In genomic region chr1:144151401-144152183, GRCm38 (mm10) we compare ENCODE assay signal across 15 mouse cellular contexts. TPM values are rescaled to one million over a fixed set of nuclear protein-coding genes. Genes with fewer than 3 reads are reported as not detected.
DNase-seq lines count a peak whose midpoint lies in the region; ATAC-seq lines count a peak whose summit lies in the region.
"Had no signal": no experiment of that assay in that cellular context is flagged by ENCODE, and none has a peak within 500 bp of the region (broad histone marks: within the 10 kb centered on the region; RNA-seq: fewer than 3 reads in every experiment).

No protein-coding gene starts in this region.

- no peak overlapping the region for H3K4me2 ChIP-seq in midbrain, embryonic 13.5 days (replicated peaks)
- no peak overlapping the region for H3K4me2 ChIP-seq in midbrain, embryonic 11.5 days
- no peak overlapping the region for H3K4me2 ChIP-seq in hindbrain, embryonic 15.5 days
- no peak overlapping the region for H3K4me2 ChIP-seq in liver, embryonic 12.5 days
- H3K4me2 ChIP-seq: heart, embryonic 15.5 days had no signal

- H3K4me3 ChIP-seq in midbrain, embryonic 13.5 days (replicated peaks) = no peak overlapping the region
- no peak overlapping the region for H3K4me3 ChIP-seq in midbrain, embryonic 11.5 days (ENCODE audit: low read depth, low read length)
- no peak overlapping the region for H3K4me3 ChIP-seq in hindbrain, embryonic 15.5 days
- H3K4me3 ChIP-seq in liver, embryonic 12.5 days = no peak overlapping the region
- H3K4me3 ChIP-seq: heart, embryonic 15.5 days had no signal

- no peaks in the 10 kb centered on the region for H3K27me3 ChIP-seq in midbrain, embryonic 13.5 days
- no peaks in the 10 kb centered on the region for H3K27me3 ChIP-seq in midbrain, embryonic 11.5 days (ENCODE audit: control insufficient read depth, insufficient read depth, low read length)
- H3K27me3 ChIP-seq in hindbrain, embryonic 15.5 days = no peaks in the 10 kb centered on the region
- no peaks in the 10 kb centered on the region for H3K27me3 ChIP-seq in liver, embryonic 12.5 days (replicated peaks)
- H3K27me3 ChIP-seq: heart, embryonic 15.5 days had no signal

- ATAC-seq in midbrain, embryonic 13.5 days = peak; percentile 78
- no peak for ATAC-seq in midbrain, embryonic 11.5 days (ENCODE audit: low FRiP score)
- ATAC-seq in hindbrain, embryonic 15.5 days (ENCODE audit: low FRiP score, low read depth) = peak; percentile 87
- no peak for ATAC-seq in liver, embryonic 12.5 days

- 62% methylated on average over 5 of the region's 5 CpGs for WGBS in midbrain, embryonic 13.5 days
- 79% methylated on average over 5 of the region's 5 CpGs for WGBS in midbrain, embryonic 11.5 days
- WGBS in hindbrain, embryonic 15.5 days = 51% methylated on average over 5 of the region's 5 CpGs
- 54% methylated on average over 5 of the region's 5 CpGs for WGBS in liver, embryonic 12.5 days (ENCODE audit: insufficient replicate concordance)

- H3K4me1 ChIP-seq in midbrain, embryonic 13.5 days (replicated peaks) = no peaks in the 10 kb centered on the region
- H3K4me1 ChIP-seq in midbrain, embryonic 11.5 days (ENCODE audit: control insufficient read depth, insufficient read depth, low read length) = no peaks in the 10 kb centered on the region
- H3K4me1 ChIP-seq in hindbrain, embryonic 15.5 days (replicated peaks) = peaks cover 8% of the 10 kb centered on the region
- no peaks in the 10 kb centered on the region for H3K4me1 ChIP-seq in liver, embryonic 12.5 days
- H3K4me1 ChIP-seq: heart, embryonic 15.5 days had no signal

- no peak overlapping the region for H3K9ac ChIP-seq in midbrain, embryonic 13.5 days (replicated peaks)
- H3K9ac ChIP-seq in midbrain, embryonic 11.5 days (ENCODE audit: low read length) = no peak overlapping the region
- H3K9ac ChIP-seq in hindbrain, embryonic 15.5 days = no peak overlapping the region
- H3K9ac ChIP-seq in liver, embryonic 12.5 days = no peak overlapping the region
- H3K9ac ChIP-seq: heart, embryonic 15.5 days had no signal

- no peaks in the 10 kb centered on the region for H3K36me3 ChIP-seq in midbrain, embryonic 13.5 days
- H3K36me3 ChIP-seq in midbrain, embryonic 11.5 days (ENCODE audit: control insufficient read depth, insufficient read depth, low read length) = no peaks in the 10 kb centered on the region
- no peaks in the 10 kb centered on the region for H3K36me3 ChIP-seq in hindbrain, embryonic 15.5 days
- H3K36me3 ChIP-seq in liver, embryonic 12.5 days = no peaks in the 10 kb centered on the region
- H3K36me3 ChIP-seq: heart, embryonic 15.5 days had no signal

- H3K9me3 ChIP-seq in midbrain, embryonic 13.5 days = no peaks in the 10 kb centered on the region
- H3K9me3 ChIP-seq in midbrain, embryonic 11.5 days (ENCODE audit: control insufficient read depth, low read length) = no peaks in the 10 kb centered on the region
- H3K9me3 ChIP-seq in hindbrain, embryonic 15.5 days = no peaks in the 10 kb centered on the region
- H3K9me3 ChIP-seq in liver, embryonic 12.5 days (replicated peaks) = no peaks in the 10 kb centered on the region
- H3K9me3 ChIP-seq: heart, embryonic 15.5 days had no signal

- no peak overlapping the region for H3K27ac ChIP-seq in midbrain, embryonic 13.5 days
- no peak overlapping the region for H3K27ac ChIP-seq in midbrain, embryonic 11.5 days (ENCODE audit: low read depth, low read length)
- peak overlapping the region; percentile 53 for H3K27ac ChIP-seq in hindbrain, embryonic 15.5 days (replicated peaks)
- no peak overlapping the region for H3K27ac ChIP-seq in liver, embryonic 12.5 days
- H3K27ac ChIP-seq: heart, embryonic 15.5 days; stomach, postnatal 0 days had no signal

- intact Hi-C loops in left cerebral cortex, postnatal 14 days (cut with DNase I) = no loop called here

- no peak for DNase-seq in midbrain, embryonic 11.5 days (ENCODE audit: low spot score, missing footprints)
- DNase-seq in left cerebral cortex, postnatal 14 days (ENCODE audit: low spot score in 2 of 2) = peak; percentile 45 to 63
- DNase-seq in right cerebral cortex, postnatal 14 days = peak; percentile 9
- no peak for DNase-seq in kidney, adult 18-20 months
- no peak for DNase-seq in kidney, postnatal 10 days
- DNase-seq: retina, postnatal 1 day had no signal

RNA-seq across cellular contexts. Expression of gene Rgs13, which starts 25.6 kb away (rescaled TPM):
- polyA plus RNA-seq in midbrain, embryonic 13.5 days (2015; fragmentation: Nextera tagmentation; extraction: Ambion mirVana) = 2.4 and 3.5 TPM in 2 replicates
- polyA plus RNA-seq in midbrain, embryonic 11.5 days (2014; fragmentation: Nextera tagmentation; extraction: Ambion mirVana) = 4.1 and 4.7 TPM in 2 replicates
- 0.48 and 1.1 TPM in 2 replicates for polyA plus RNA-seq in hindbrain, embryonic 15.5 days (2015; fragmentation: Nextera tagmentation; extraction: Ambion mirVana)
- total RNA-seq in left cerebral cortex, postnatal 14 days (2021) = 1 to 10 TPM; 1.9 to 2.0 TPM
- not detected in 2 replicates for polyA plus RNA-seq in liver, embryonic 12.5 days (2016; fragmentation: Nextera tagmentation; extraction: Ambion mirVana)
- total RNA-seq: gastrocnemius, adult 8-10 months; megakaryocyte-erythroid progenitor cell, adult 5-6 weeks had no signal
- polyA plus RNA-seq: kidney, embryonic 16.5 days; liver, embryonic 16.5 days had no signal

Comparison
In these comparisons a context has a peak if more than half of its experiments do, and no peak if none do; other contexts are left out.
1. ATAC-seq: peak in midbrain, embryonic 13.5 days (single experiment) and hindbrain, embryonic 15.5 days (single experiment); none in midbrain, embryonic 11.5 days (single experiment) and liver, embryonic 12.5 days (single experiment).
2. DNase-seq: peak in left cerebral cortex, postnatal 14 days (2 of 2) and right cerebral cortex, postnatal 14 days (single experiment); none in midbrain, embryonic 11.5 days (single experiment), kidney, adult 18-20 months (single experiment) and kidney, postnatal 10 days (single experiment).